Mouse (Mus musculus): ENCODE results near the gene Cd34.

GRCm38 (mm10) chr1:194989024-194989423 is 50.4 kb downstream of the Cd34 start:
- TF ChIP-seq CTCF (IDR thresholded peaks at IDR 0.05; ENCODE audit: control insufficient read depth, insufficient read depth, insufficient read length): no peak
- TF ChIP-seq MAX (IDR thresholded peaks at IDR 0.05): no peak
- no peak for TF ChIP-seq CEBPB (IDR thresholded peaks at IDR 0.05; ENCODE audit: low read depth)
- TF ChIP-seq USF1 (IDR thresholded peaks at IDR 0.05; ENCODE audit: low read depth): no peak
- no peak for TF ChIP-seq MYOG (IDR thresholded peaks at IDR 0.05; ENCODE audit: control insufficient read depth, extremely low read depth, insufficient read length)
